Mouse (Mus musculus) macrophage (primary cell): ENCODE data around the gene Cep63. TPM values are rescaled to one million over a fixed set of nuclear protein-coding genes. Genes with fewer than 3 reads are reported as not detected.

Source experiments
- H3K27ac ChIP-seq: fragments of 350-480 bp; formaldehyde crosslinking; 2 replicates; pipeline ENCODE4 v1.9.0; 2021
- H3K36me3 ChIP-seq: fragments of 350-480 bp; formaldehyde crosslinking; 2 replicates; pipeline ENCODE4 v1.9.0; 2021; ENCODE audit errors: inconsistent target
- H3K4me3 ChIP-seq: fragments of 350-480 bp; formaldehyde crosslinking; 2 replicates; pipeline ENCODE4 v1.9.0; 2021; ENCODE audit errors: inconsistent target
- H3K79me2 ChIP-seq: fragments of 350-480 bp; formaldehyde crosslinking; 2 replicates; pipeline ENCODE4 v1.9.0; 2021; ENCODE audit errors: inconsistent target
- WGBS: methylation state at CpG from one replicate; pipeline ENCODE4 v1.1.7; 2026; ENCODE audit warnings: inconsistent platforms; ENCODE audit not compliant: missing documents; 5-methylcytosine and 5-hydroxymethylcytosine counted together
- polyA plus RNA-seq: library from polyadenylated mRNA; stranded (reverse); fragments of 250-400 nt; gene quantifications from 3 replicates; pipeline ENCODE4 v1.2.4, GENCODE M21; 2018; ENCODE audit warnings: inconsistent platforms

The Cep63 gene
- polyA plus RNA-seq, 1 experiment from 2014 or later = 13.6 TPM

DNA sequence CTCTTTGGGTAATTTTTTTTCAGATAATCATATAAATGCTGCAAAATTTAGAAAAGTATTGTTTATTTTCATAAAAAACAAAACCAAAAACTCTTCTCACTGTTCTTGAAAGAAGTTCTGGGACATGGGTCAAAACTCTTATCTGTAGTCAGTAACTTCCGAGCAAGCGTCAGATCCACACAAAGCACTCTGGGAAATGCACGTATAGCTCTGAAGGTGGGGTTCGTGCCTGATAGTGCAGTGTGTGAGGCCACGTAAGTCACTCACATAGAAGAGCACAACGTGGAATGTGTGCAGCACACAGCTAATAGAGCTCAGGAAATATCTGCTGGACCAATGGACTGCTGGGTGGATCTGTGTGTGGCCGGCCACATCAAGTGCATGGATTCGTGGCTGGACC is 13.2 kb upstream of the Cep63 start:
- Histone ChIP-seq H3K27ac (no peak overlapping the region), H3K4me3 (no peak overlapping the region), H3K36me3 (0 out of 2 replicates have a peak, but pooled peaks cover 2% of the 10 kb centered on the region), H3K79me2 (no peaks in the 10 kb centered on the region)
- WGBS = 95% methylated on average over 8 of the region's 8 CpGs

DNA sequence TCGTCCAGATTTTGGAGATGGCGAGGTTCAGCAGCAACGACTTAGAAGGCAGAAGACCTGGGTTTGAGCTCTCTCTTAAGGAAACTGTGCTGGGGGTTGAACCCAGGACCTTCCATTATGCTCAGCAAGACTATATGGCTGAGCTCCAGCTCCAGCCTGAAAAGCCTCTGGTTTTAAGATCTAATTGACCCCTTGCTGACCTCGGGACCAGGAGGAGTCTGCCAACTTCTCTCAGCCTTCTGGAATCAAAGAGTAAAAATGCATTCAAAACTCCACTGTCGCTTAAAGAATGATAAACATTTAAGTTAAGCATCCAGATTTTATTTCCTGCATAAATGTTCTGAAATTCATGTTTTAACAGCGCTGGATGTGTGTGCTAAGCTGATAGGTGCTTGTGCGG is 12.6 kb upstream of the Cep63 start:
- H3K36me3 ChIP-seq = peaks cover 7% of the 10 kb centered on the region; the same call in 1 of the 2 replicates
- no peaks in the 10 kb centered on the region for H3K79me2 ChIP-seq
- no peak overlapping the region for H3K4me3 ChIP-seq
- no peak overlapping the region for H3K27ac ChIP-seq
- WGBS = 88% methylated on average over 7 of the region's 7 CpGs

DNA sequence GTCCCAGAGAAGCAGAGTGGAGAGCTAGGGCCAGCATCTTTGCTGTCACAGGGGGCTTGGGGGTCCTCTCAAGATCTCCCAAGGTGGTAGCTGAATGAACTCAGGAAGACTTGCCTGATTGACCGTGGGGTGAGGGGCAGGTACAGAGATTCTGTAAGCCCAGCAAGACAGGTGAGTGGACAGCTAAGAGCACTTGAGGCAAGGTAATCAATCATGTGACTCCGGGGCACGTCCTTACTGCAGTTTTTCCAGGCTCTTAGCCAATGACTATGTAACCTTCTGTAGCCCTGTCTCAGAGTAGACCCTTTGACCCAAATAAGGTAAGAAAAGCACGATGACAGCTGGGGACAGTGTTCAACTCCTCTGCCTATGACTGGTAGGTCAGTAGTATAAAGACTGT is 10.8 kb upstream of the Cep63 start:
- WGBS = 70% methylated on average over 4 of the region's 4 CpGs
- no peaks in the 10 kb centered on the region for H3K79me2 ChIP-seq
- H3K4me3 ChIP-seq = no peak overlapping the region
- peaks cover 12% of the 10 kb centered on the region; the same call in 1 of the 2 replicates for H3K36me3 ChIP-seq
- no peak overlapping the region for H3K27ac ChIP-seq

DNA sequence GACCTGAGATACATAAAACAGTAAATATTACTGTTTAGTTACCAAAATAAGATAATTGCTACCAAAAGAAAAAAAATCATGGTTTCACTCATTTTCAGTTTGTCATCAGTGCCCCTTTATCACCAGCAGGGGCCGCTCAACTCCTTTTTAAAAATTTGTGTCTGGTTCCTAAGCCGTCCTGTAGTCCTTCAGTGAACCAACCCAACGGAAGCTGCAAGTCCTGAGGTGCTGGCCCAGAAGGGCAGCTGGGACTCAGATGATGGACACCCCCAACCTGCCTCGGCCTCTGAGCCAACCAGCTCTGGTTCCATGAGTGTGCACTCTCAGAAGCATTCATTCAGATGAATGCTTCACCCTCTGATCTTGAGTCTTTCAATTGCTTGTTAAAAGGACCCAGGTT is 10.2 kb upstream of the Cep63 start:
- WGBS = 4% methylated on average over 4 of the region's 4 CpGs
- H3K36me3 ChIP-seq = peaks cover 12% of the 10 kb centered on the region; the same call in 1 of the 2 replicates
- H3K4me3 ChIP-seq = no peak overlapping the region
- no peaks in the 10 kb centered on the region for H3K79me2 ChIP-seq
- no peak overlapping the region for H3K27ac ChIP-seq

DNA sequence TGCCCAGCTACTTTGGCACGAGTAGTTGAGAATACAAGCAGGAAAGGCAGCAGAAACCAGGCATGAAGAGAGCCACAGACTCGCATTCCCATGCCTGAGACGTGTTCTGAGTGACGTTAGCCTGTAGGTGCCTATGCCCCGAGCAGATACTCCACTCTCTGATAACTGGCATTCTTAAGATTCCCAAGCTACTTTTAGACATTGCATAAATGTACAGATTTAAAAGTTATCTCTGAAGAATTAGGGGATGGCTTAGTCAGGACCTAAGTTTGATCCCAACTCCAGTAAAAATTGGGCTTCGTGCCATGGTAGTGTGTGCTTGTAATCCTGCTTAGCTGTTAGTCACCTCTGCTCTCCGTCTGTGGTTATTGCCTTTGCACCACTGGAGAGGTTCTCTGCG is 8.1 kb upstream of the Cep63 start:
- 90% methylated on average over 8 of the region's 8 CpGs for WGBS
- no peaks in the 10 kb centered on the region for H3K79me2 ChIP-seq
- H3K36me3 ChIP-seq = peaks cover 12% of the 10 kb centered on the region; the same call in 1 of the 2 replicates
- H3K4me3 ChIP-seq = no peak overlapping the region
- no peak overlapping the region for H3K27ac ChIP-seq

DNA sequence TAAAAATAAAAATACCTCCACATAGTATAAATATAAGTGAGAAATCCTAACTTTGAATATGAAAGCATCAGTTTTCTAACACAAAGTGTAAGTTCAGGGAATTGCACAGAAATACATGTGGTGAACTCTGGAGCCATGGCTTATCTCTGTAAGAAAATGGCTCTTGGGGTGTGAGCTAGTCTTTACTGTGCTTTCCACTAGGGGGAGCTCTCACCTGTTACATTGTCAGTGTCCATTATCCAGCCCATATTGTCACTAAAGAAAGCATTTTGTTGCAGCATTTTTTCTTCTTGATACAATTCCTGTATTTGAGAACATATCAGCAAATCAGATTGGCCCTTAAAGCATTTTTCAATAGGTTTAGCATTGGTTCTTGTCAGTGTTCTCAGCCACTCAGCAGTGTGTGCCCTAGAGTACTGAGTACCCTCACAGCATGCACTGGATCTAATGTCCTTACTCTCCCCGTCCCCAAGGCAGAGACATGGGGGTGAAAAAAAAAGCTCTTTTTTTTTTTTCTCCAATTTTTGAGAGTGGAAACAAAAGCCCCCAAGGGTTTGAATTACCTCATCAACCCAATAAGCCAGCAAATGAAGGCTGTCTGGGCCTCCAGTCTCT is 6.7 kb upstream of the Cep63 start:
- H3K4me3 ChIP-seq = no peak overlapping the region
- 73% methylated on average over 1 of the region's 1 CpGs for WGBS
- H3K36me3 ChIP-seq = peaks cover 12% of the 10 kb centered on the region; the same call in 1 of the 2 replicates
- H3K79me2 ChIP-seq = no peaks in the 10 kb centered on the region
- no peak overlapping the region for H3K27ac ChIP-seq

DNA sequence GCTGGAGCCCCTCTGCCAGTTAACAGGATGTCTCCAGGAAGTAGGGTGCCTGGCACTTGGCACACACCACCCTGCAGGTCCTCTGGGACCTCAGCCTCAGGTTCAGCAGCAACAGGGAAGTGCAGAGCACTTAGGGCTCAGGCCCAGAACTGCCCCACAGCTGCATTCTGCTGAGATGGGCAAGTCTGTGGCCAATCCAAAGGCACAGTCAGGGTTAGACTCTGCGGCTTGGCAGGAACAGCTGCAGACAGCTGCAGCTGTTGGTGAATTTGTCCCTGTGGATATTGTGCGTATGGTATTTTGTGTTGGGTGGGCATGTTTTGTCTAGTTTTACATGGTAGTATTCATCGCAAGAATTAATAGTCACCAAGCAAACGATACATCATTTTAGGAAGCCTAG is 5.8 kb upstream of the Cep63 start:
- no peak overlapping the region for H3K4me3 ChIP-seq
- no peaks in the 10 kb centered on the region for H3K79me2 ChIP-seq
- peaks cover 12% of the 10 kb centered on the region; the same call in 1 of the 2 replicates for H3K36me3 ChIP-seq
- H3K27ac ChIP-seq = no peak overlapping the region
- 91% methylated on average over 4 of the region's 4 CpGs for WGBS

DNA sequence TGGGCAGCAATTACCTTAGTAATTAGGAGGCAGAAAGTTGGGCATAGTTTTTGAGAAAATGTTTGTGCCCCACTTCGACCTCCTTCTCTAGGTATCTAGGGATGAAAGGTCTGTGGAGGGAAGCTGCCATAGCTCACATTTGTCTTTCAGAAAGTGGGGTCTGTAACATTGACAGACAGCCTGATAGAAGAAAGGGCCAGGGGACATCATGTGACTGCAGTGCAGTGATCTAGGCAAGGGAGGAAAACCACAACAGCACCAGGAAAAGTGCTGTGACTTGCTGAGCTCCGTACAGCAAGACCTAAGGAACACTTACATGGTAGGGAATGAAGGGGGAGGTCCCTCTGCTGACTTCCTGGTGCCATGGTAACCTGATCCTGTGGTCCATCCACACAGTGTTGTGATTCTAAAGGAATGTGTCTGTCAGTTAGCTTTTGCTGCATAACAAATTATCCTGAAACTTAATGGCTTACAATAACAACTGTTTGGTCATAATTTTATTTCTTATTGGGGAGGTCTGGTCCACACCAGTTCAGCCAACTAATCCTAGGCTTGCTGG is 5.3 kb upstream of the Cep63 start:
- Histone ChIP-seq H3K27ac (no peak overlapping the region), H3K36me3 (peaks cover 12% of the 10 kb centered on the region; the same call in 1 of the 2 replicates), H3K4me3 (no peak overlapping the region), H3K79me2 (no peaks in the 10 kb centered on the region)
- 56% methylated on average over 2 of the region's 2 CpGs for WGBS

DNA sequence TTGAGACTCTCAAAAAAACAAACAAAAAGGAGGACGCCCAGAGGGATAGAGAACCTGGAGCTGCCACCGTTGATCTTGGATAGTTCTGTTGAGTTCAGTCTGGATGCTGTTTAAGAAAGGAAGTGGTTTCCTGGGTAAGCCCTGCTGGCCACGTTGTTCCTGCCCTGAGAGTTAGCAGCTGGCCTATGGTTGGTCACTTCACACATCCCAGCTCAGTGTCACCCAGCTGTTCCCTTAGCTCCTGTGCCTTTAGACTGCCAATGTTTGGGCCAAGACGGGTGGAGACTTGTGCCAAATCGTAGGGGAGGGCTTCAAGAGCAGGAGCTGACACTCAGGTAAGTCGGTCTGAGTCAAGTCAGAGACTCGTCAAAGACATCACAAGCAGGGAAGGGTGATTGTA is 2.7 kb upstream of the Cep63 start:
- H3K79me2 ChIP-seq = peaks cover 9% of the 10 kb centered on the region; the same call in 1 of the 2 replicates

DNA sequence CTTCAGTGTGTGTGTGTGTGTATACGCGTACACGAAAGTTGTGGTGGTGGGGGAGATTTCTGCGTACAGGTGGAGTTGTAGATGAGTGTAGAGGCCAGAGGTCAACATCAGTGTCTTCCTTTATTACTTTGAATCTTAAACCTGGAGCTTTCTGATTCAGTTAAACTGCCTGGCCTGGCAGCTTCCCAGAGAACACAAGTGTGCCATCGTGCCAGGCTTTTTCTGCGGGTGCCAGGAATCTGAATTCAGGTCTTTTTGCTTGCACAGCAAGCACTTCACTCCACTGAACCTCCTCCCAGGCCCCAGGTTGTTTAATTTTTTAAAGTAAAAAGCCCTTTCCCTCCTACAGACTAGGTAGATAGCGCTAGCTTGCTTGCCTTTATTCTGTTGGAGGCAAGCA is 1.1 kb upstream of the Cep63 start:
- H3K79me2 ChIP-seq = peaks cover 9% of the 10 kb centered on the region; the same call in 1 of the 2 replicates
- no peak overlapping the region for H3K27ac ChIP-seq
- 91% methylated on average over 7 of the region's 7 CpGs for WGBS
- H3K36me3 ChIP-seq = no peaks in the 10 kb centered on the region
- peak overlapping the region; percentile 84 for H3K4me3 ChIP-seq

More for the DNA sequence above, 2.7 kb upstream of the Cep63 start:
- WGBS = 61% methylated on average over 7 of the region's 7 CpGs
- H3K36me3 ChIP-seq = peaks cover 6% of the 10 kb centered on the region; the same call in 1 of the 2 replicates
- no peak overlapping the region for H3K27ac ChIP-seq
- H3K4me3 ChIP-seq = no peak overlapping the region

DNA sequence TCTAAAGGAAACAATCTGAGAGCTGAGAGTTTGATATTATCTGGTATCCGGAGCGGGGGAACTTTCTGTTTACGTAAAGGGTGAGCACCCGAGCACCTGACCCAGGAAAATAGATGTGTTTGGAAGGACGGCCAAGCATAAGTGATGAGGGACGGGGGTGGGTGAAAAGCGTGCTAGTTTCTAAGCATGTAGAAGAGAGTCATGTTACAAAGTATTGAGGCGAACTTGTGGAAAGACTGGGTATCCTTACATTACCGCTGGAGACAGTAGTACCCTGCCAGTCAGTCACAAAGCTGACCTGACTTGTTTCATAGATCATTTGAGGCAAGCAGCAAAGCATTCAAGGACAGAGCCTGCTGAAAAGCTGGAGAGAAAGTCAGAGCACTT is 498 bp upstream of the Cep63 start:
- H3K27ac ChIP-seq = peak overlapping the region; percentile 85
- H3K36me3 ChIP-seq = no peaks in the 10 kb centered on the region
- WGBS = under 1% methylated on average over 9 of the region's 9 CpGs
- H3K4me3 ChIP-seq = peak overlapping the region; percentile 84
- peaks cover 9% of the 10 kb centered on the region; the same call in 1 of the 2 replicates for H3K79me2 ChIP-seq

DNA sequence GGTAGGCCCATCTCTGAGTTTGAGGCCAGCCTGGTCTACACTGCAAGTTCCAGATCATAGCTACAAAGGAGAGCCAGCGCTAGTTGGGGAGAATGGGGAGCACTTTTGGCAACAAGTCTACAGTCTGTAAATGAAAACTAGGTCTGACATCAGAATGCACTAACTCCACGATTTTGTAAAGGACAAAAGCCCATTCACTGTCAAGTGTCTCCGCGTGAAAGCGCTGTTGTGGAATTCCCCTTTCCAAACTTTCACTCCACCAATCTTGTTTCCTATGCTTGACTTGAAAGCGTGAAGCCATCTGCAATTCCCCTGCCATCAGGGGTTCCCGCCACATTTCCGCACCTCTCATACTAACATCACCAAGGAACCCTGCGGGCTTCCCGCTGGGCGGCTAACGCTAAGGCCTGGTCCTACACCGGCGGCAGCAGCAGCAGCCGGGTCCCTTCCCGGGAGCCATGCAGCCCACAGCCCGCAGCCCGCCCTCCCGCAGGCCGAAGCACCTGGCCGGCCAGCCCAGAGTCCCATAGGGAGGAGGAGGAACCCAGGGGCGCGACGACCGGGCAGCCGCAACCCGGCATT is 842 bp downstream of the Cep63 start:
- H3K27ac ChIP-seq = peak overlapping the region; percentile 31

DNA sequence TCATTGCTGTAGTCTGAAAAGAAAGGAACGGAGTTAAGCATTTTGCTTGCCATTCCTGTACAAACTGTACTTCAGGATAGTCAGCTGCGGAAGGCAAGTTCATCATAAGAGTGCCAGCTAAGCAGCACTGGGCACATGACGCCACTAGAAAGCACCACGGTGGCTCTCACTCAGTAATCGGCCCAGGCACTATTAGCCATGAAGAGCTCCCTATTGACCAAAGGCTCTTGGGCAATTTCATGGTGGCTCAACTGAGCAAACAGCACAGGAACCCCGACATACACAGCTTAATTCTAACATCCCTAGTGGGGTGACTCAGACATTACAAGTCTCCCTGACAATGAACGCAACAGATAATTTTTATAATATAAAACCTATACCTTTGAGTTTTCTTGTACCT is 2.8 kb downstream of the Cep63 start:
- H3K79me2 ChIP-seq = peaks cover 9% of the 10 kb centered on the region; the same call in 1 of the 2 replicates
- 91% methylated on average over 7 of the region's 7 CpGs for WGBS
- H3K36me3 ChIP-seq = no peaks in the 10 kb centered on the region
- H3K4me3 ChIP-seq = no peak overlapping the region
- no peak overlapping the region for H3K27ac ChIP-seq

More for the DNA sequence above, 842 bp downstream of the Cep63 start:
- 3% methylated on average over 21 of the region's 27 CpGs for WGBS
- Histone ChIP-seq H3K4me3 (peak overlapping the region; percentile 45), H3K36me3 (no peaks in the 10 kb centered on the region), H3K79me2 (peaks cover 9% of the 10 kb centered on the region; the same call in 1 of the 2 replicates)

DNA sequence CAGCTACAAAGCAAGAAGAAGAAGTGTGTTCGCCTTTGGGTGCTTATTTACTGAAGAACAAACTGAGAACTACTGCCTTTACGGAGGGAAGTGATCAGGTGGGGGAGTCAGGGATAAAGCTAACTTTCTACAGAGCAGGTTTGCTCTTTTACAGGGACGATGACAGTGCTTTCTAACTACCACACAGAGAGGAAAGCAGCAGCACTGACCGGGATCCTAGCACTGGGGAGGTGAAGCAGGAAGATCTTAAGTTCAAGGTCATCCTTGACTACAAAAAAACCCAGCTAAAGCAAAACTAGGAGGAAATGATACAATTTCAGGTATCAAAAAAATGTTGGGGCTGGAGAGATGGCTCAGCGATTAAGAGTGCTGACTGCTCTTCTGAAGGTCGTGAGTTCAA is 3.5 kb downstream of the Cep63 start:
- WGBS = 88% methylated on average over 6 of the region's 6 CpGs
- no peak overlapping the region for H3K27ac ChIP-seq

DNA sequence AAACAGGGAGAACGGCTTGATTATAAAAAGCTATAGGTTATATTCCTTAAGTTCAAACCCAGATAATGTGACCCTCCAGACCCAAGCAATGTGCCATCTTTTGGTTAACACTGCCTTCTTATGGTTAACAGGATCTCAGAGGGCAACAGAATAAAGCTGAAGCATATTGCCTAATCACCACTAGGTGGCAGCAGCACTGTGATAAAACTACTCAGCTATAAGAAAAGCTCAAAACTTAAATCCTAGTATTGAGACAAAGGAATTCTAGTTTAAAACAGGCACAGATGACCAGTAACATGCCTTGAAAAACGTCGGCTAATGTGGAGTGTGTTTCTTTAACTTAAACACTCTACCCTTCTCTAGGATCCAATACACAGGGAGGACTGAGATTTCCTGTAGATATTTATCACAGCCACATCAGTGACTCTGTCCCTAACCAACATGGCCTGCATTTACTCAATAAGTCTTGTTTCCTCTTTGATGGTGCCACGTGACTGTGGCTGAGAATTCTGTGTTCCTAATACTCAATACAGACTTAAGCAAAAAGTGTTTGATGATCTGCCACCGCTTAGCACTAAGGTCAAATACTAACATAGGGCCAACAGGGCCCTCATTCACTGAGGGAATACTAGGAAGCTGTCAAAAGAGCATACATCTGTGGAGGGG is 4.0 kb downstream of the Cep63 start:
- 32% methylated on average over 5 of the region's 5 CpGs for WGBS
- H3K27ac ChIP-seq = no peak overlapping the region

More for the DNA sequence above, 3.5 kb downstream of the Cep63 start:
- Histone ChIP-seq H3K36me3 (no peaks in the 10 kb centered on the region), H3K79me2 (peaks cover 9% of the 10 kb centered on the region; the same call in 1 of the 2 replicates), H3K4me3 (no peak overlapping the region)

More for the DNA sequence above, 4.0 kb downstream of the Cep63 start:
- H3K4me3 ChIP-seq = no peak overlapping the region
- no peaks in the 10 kb centered on the region for H3K36me3 ChIP-seq
- H3K79me2 ChIP-seq = peaks cover 9% of the 10 kb centered on the region; the same call in 1 of the 2 replicates
